Mouse (Mus musculus) limb, embryonic 14.5 days (tissue): ENCODE results near the gene E030018B13Rik. TPM values are rescaled to one million over a fixed set of nuclear protein-coding genes. Genes with fewer than 3 reads are reported as not detected.

Source experiments
- ATAC-seq: fragments of 200-750 bp; cut with Nextera tagmentation; 2 replicates; pipeline ENCODE4 v1.8.0; 2017; ENCODE audit warnings: low read depth, moderate number of reproducible peaks, moderate TSS enrichment; ENCODE audit not compliant: low FRiP score
- DNase-seq: peaks from one replicate; pipeline ENCODE4 v3.0.0-alpha.2; 2015; ENCODE audit warnings: low spot score
- H3K27ac ChIP-seq: fragments of 300-500 bp; sonication (generic); replicated peaks from 2 replicates; pipeline ENCODE4 v1.5.1; 2014; ENCODE audit warnings: low read depth, mild to moderate bottlenecking, low read length, moderate library complexity, mixed read lengths
- H3K27me3 ChIP-seq: fragments of 300-500 bp; sonication (generic); 2 replicates; pipeline ENCODE4 v1.6.1; 2014; ENCODE audit warnings: low read length, mixed read lengths; ENCODE audit not compliant: control insufficient read depth, insufficient read depth
- H3K36me3 ChIP-seq: fragments of 300-500 bp; sonication (generic); 2 replicates; pipeline ENCODE4 v1.6.1; 2014; ENCODE audit warnings: mild to moderate bottlenecking, low read length, moderate library complexity, mixed read lengths; ENCODE audit not compliant: control insufficient read depth, insufficient read depth
- H3K4me1 ChIP-seq: fragments of 300-500 bp; sonication (generic); 2 replicates; pipeline ENCODE4 v1.6.1; 2014; ENCODE audit warnings: antibody characterized with exemption, low read length, mixed read lengths; ENCODE audit not compliant: control insufficient read depth, insufficient read depth
- H3K4me2 ChIP-seq: fragments of 300-500 bp; sonication (generic); replicated peaks from 2 replicates; pipeline ENCODE4 v1.6.1; 2014; ENCODE audit warnings: low read depth, mild to moderate bottlenecking, low read length, moderate library complexity; ENCODE audit not compliant: severe bottlenecking
- H3K4me3 ChIP-seq: fragments of 300-500 bp; sonication (generic); replicated peaks from 2 replicates; pipeline ENCODE4 v1.5.1; 2014; ENCODE audit warnings: low read length
- H3K9ac ChIP-seq: fragments of 300-500 bp; sonication (generic); 2 replicates; pipeline ENCODE4 v1.6.1; 2014; ENCODE audit warnings: mild to moderate bottlenecking, low read depth, low read length, moderate library complexity; ENCODE audit not compliant: severe bottlenecking
- H3K9me3 ChIP-seq: fragments of 300-500 bp; sonication (generic); 2 replicates; pipeline ENCODE4 v1.6.1; 2016; ENCODE audit warnings: low read length; ENCODE audit not compliant: control insufficient read depth
- POLR2A ChIP-seq: fragments of 200-500 bp; IDR thresholded peaks from 2 replicates; pipeline ENCODE4 v1.8.0; 2012; ENCODE audit warnings: inconsistent platforms, mild to moderate bottlenecking, moderate library complexity, borderline replicate concordance; ENCODE audit not compliant: insufficient read depth, insufficient read length; ENCODE audit errors: extremely low read depth
- WGBS: fragments of 180-500 bp; shearing (Covaris S2); extraction: QIAGEN DNeasy Blood & Tissue Kit; methylation state at CpG from one replicate; pipeline ENCODE4 v1.1.7; 2014; 5-methylcytosine and 5-hydroxymethylcytosine counted together
- polyA plus RNA-seq, 2 experiments: library from polyadenylated mRNA; depleted of rRNA in 1 of 2; stranded (reverse) in 1 of 2; unstranded in 1 of 2; fragments of >200 nt; fragmentation: Nextera tagmentation in 1 of 2; extraction: Ambion mirVana in 1 of 2; gene quantifications; 2 replicates each; pipeline versions ENCODE4 v1.2.1 to v1.2.3; 2012 to 2014

E030018B13Rik gene
- polyA plus RNA-seq, 2 experiments, result not detected

- H3K36me3 ChIP-seq, result no peaks in the 10 kb centered on the region
- H3K9me3 ChIP-seq, result no peaks in the 10 kb centered on the region
- peak; percentile 98 for TF ChIP-seq POLR2A
- H3K4me3 ChIP-seq, result peak within 1 kb of the TSS; percentile 77
- peak within 1 kb of the TSS; percentile 82 for H3K9ac ChIP-seq
- DNase-seq, result peak; percentile 99
- H3K27me3 ChIP-seq, result no peaks in the 10 kb centered on the region
- ATAC-seq, result peak; percentile 93
- peak within 1 kb of the TSS; percentile 96 for H3K27ac ChIP-seq
- WGBS, result 1% methylated on average over 31 of the region's 50 CpGs
- H3K4me1 ChIP-seq, result peaks cover 19% of the 10 kb centered on the region; the same call in 1 of the 2 replicates
- H3K4me2 ChIP-seq, result peak within 1 kb of the TSS; percentile 94
Measured at GRCm38 (mm10) chr7:63938914-63939396, 22.3 kb downstream of the E030018B13Rik start, which contains the start of gene Klf13. Klf13 (minus strand) TSS chr7:63938915.

- Histone ChIP-seq H3K9ac (peak overlapping the region; percentile 82), H3K36me3 (no peaks in the 10 kb centered on the region), H3K27ac (peak overlapping the region; percentile 96), H3K4me2 (peak overlapping the region; percentile 94), H3K9me3 (no peaks in the 10 kb centered on the region), H3K4me1 (peaks cover 19% of the 10 kb centered on the region; the same call in 1 of the 2 replicates), H3K27me3 (no peaks in the 10 kb centered on the region), H3K4me3 (peak overlapping the region; percentile 77)
- TF ChIP-seq POLR2A, result no peak
- 0% methylated on average over 29 of the region's 39 CpGs for WGBS
- ATAC-seq, result peak; percentile 27
- peak; percentile 82 for DNase-seq
Measured at GRCm38 (mm10) chr7:63939397-63939951, 22.8 kb downstream of the E030018B13Rik start.

DNA sequence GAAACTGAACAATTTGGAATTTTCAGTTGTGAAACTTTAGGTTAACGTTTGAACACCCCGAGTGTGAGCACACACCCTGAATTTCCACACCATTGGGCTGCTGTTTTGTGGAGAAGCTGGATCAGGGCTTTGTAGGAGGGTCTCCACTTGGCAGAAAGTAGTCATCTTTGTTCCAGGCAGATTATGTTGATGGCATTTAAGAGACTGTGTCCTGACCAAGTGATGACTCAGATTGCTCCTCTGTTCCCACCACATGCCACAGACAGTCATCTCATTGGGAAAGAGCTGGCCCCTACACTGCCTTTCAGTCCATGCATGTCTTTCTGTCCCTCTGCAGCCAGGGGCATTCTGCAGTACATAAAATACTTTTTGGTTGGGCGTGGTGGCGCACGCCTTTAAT, 23.7 kb downstream of the E030018B13Rik start:
- Histone ChIP-seq H3K27me3 (no peaks in the 10 kb centered on the region), H3K4me2 (no peak overlapping the region), H3K27ac (peak overlapping the region; percentile 96; the same call in 1 of the 2 replicates), H3K9me3 (no peaks in the 10 kb centered on the region), H3K4me3 (no peak overlapping the region), H3K4me1 (peaks cover 15% of the 10 kb centered on the region; the same call in 1 of the 2 replicates), H3K36me3 (no peaks in the 10 kb centered on the region), H3K9ac (no peak overlapping the region)
- TF ChIP-seq POLR2A, result no peak
- no peak for ATAC-seq
- WGBS, result 86% methylated on average over 5 of the region's 5 CpGs
- no peak for DNase-seq

DNA sequence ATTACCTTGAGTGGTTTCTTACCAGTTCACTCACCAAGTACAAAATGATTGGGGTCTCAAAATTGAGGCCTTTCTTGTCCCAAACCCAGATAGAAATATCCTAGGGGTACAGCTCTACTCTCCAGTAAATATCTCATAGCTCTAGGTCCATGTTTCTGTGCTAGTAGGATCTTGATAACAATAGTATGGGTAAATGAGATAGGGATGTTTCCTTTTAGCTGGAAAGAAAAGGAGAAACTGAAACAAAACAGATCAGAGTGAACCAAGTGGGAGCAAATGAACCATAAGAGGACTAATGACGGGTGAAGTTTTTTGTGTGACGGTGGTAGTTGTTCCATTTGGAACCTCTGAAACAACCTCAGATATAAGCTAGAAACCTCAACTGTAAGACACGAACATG, 24.4 kb downstream of the E030018B13Rik start:
- Histone ChIP-seq H3K9me3 (no peaks in the 10 kb centered on the region), H3K9ac (no peak overlapping the region), H3K27ac (no peak overlapping the region), H3K36me3 (no peaks in the 10 kb centered on the region), H3K4me1 (0 out of 2 replicates have a peak, but pooled peaks cover 9% of the 10 kb centered on the region), H3K4me3 (no peak overlapping the region), H3K4me2 (no peak overlapping the region), H3K27me3 (no peaks in the 10 kb centered on the region)
- no peak for TF ChIP-seq POLR2A
- WGBS, result 93% methylated on average over 3 of the region's 3 CpGs
- no peak for ATAC-seq
- DNase-seq, result no peak

DNA sequence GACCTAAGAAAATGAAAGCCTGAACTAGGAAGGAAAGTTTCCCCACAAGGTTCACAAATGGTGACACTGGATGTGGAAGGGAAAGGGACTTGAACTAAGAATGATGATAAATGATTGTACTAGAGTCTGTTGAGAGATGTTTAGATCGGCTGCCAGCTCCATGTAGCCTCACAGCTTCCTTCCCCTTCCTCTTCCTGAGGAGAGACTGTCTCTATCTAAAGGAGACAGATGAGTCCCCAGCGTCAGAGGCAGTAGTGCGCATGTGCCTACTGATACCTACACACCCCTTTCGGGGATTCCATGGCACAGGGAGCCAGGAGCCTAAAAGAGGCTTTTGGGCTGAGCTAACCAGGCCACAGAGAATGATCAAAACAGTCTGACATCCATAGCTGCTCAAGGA, 24.8 kb downstream of the E030018B13Rik start:
- H3K27ac ChIP-seq, result no peak overlapping the region
- no peak for TF ChIP-seq POLR2A
- no peaks in the 10 kb centered on the region for H3K27me3 ChIP-seq
- H3K4me3 ChIP-seq, result no peak overlapping the region
- DNase-seq, result no peak
- H3K9me3 ChIP-seq, result no peaks in the 10 kb centered on the region
- no peak overlapping the region for H3K4me2 ChIP-seq
- WGBS, result 75% methylated on average over 4 of the region's 4 CpGs
- H3K9ac ChIP-seq, result no peak overlapping the region
- no peak for ATAC-seq
- 0 out of 2 replicates have a peak, but pooled peaks cover 9% of the 10 kb centered on the region for H3K4me1 ChIP-seq
- no peaks in the 10 kb centered on the region for H3K36me3 ChIP-seq

GRCm38 (mm10) chr7:63943946-63944345, 27.3 kb downstream of the E030018B13Rik start:
- no peaks in the 10 kb centered on the region for H3K36me3 ChIP-seq
- no peak overlapping the region for H3K9ac ChIP-seq
- 53% methylated on average over 2 of the region's 2 CpGs for WGBS
- H3K27ac ChIP-seq, result no peak overlapping the region
- no peaks in the 10 kb centered on the region for H3K27me3 ChIP-seq
- no peaks in the 10 kb centered on the region for H3K9me3 ChIP-seq
- H3K4me2 ChIP-seq, result no peak overlapping the region
- TF ChIP-seq POLR2A, result no peak
- ATAC-seq (no peak), DNase-seq (no peak)
- H3K4me3 ChIP-seq, result no peak overlapping the region
- 0 out of 2 replicates have a peak, but pooled peaks cover 6% of the 10 kb centered on the region for H3K4me1 ChIP-seq
